Mouse (Mus musculus) stomach, postnatal 0 days (tissue): Measurements from ENCODE around the gene Pakap.

Source experiments
- CTCF ChIP-seq: IDR thresholded peaks from 2 replicates; pipeline ENCODE4 v1.5.1; 2016; ENCODE audit warnings: antibody characterized with exemption, low read depth, mild to moderate bottlenecking, moderate library complexity
- EP300 ChIP-seq: optimal IDR thresholded peaks from 2 replicates; pipeline ENCODE3; 2016; ENCODE audit warnings: antibody characterized with exemption

GRCm38 (mm10) chr4:57550216-57550615 lies 17.8 kb upstream of the Pakap start:
- TF ChIP-seq CTCF (no peak), EP300 (no peak)
